Mouse (Mus musculus) midbrain, embryonic 16.5 days (tissue): ENCODE measurements around the gene Slc6a17. TPM values are rescaled to one million over a fixed set of nuclear protein-coding genes. Genes with fewer than 3 reads are reported as not detected.
A peak's percentile ranks its signal among the peaks of the same experiment; 100 is the strongest.

ENCODE experiments used
- ATAC-seq: fragments of 200-750 bp; cut with Nextera tagmentation; 2 replicates; pipeline ENCODE4 v1.8.0; 2017; ENCODE audit warnings: moderate TSS enrichment
- H3K27ac ChIP-seq: fragments of 300-500 bp; sonication (generic); 2 replicates; pipeline ENCODE4 v1.5.1; 2014; ENCODE audit warnings: mild to moderate bottlenecking, low read length, mixed read lengths
- H3K27me3 ChIP-seq: fragments of 300-500 bp; sonication (generic); 2 replicates; pipeline ENCODE4 v1.6.1; 2014; ENCODE audit warnings: low read depth, low read length, mixed read lengths; ENCODE audit not compliant: control insufficient read depth, insufficient read depth
- H3K36me3 ChIP-seq: fragments of 300-500 bp; sonication (generic); 2 replicates; pipeline ENCODE4 v1.6.1; 2014; ENCODE audit warnings: mild to moderate bottlenecking, low read length, moderate library complexity, mixed read lengths; ENCODE audit not compliant: control insufficient read depth, insufficient read depth
- H3K4me1 ChIP-seq: fragments of 300-500 bp; sonication (generic); 2 replicates; pipeline ENCODE4 v1.6.1; 2014; ENCODE audit warnings: mild to moderate bottlenecking, low read length, mixed read lengths; ENCODE audit not compliant: control insufficient read depth, insufficient read depth
- H3K4me2 ChIP-seq: fragments of 300-500 bp; sonication (generic); 2 replicates; pipeline ENCODE4 v1.6.1; 2014; ENCODE audit warnings: mild to moderate bottlenecking, low read length, mixed read lengths
- H3K4me3 ChIP-seq: fragments of 300-500 bp; sonication (generic); 2 replicates; pipeline ENCODE4 v1.5.1; 2014; ENCODE audit warnings: low read depth, mild to moderate bottlenecking, low read length, moderate library complexity, mixed read lengths
- H3K9ac ChIP-seq: fragments of 300-500 bp; sonication (generic); 2 replicates; pipeline ENCODE4 v1.6.1; 2014; ENCODE audit warnings: low read depth, low read length, mixed read lengths
- H3K9me3 ChIP-seq: fragments of 300-500 bp; sonication (generic); replicated peaks from 2 replicates; pipeline ENCODE4 v1.6.1; 2014; ENCODE audit warnings: mild to moderate bottlenecking, low read length, mixed read lengths; ENCODE audit not compliant: control insufficient read depth, poor library complexity, severe bottlenecking
- WGBS: fragments of 180-500 bp; shearing (Covaris S2); extraction: QIAGEN DNeasy Blood & Tissue Kit; methylation state at CpG from one replicate; pipeline ENCODE4 v1.1.7; 2014; 5-methylcytosine and 5-hydroxymethylcytosine counted together
- polyA plus RNA-seq: library from polyadenylated mRNA; unstranded; fragments of >200 nt; fragmentation: Nextera tagmentation; extraction: Ambion mirVana; gene quantifications from 2 replicates; pipeline ENCODE4 v1.2.1, GENCODE M21; 2015

The Slc6a17 gene
- polyA plus RNA-seq, 1 experiment from 2014 or later = 23.3 TPM

DNA sequence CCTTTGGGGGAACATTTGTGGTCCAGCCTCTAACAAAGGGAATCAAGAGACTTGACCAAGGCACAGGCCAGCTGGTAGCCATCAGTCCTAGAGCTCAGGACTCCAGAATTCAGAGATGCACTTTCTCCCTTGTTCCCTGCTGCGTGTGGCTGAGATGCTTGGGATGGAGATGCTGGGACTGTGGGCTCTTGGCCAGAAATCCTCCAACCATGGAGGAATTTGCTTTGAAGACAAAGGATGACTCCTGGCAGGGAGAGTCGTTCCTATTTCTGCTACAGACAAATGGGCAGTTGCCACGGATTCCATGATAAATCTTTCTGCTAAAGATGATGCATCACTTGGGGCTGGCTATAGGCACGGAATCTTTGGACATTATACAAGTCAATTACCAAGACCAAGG lies 15.7 kb upstream of the Slc6a17 start:
- Histone ChIP-seq H3K36me3 (no peaks in the 10 kb centered on the region), H3K4me3 (no peak overlapping the region), H3K4me2 (no peak overlapping the region), H3K4me1 (peaks cover 32% of the 10 kb centered on the region), H3K27me3 (no peaks in the 10 kb centered on the region), H3K9ac (no peak overlapping the region), H3K27ac (no peak overlapping the region), H3K9me3 (no peaks in the 10 kb centered on the region)
- WGBS = 56% methylated on average over 4 of the region's 4 CpGs
- ATAC-seq = no peak

- Histone ChIP-seq H3K4me1 (peaks cover 26% of the 10 kb centered on the region), H3K27me3 (no peaks in the 10 kb centered on the region), H3K36me3 (no peaks in the 10 kb centered on the region), H3K27ac (peak overlapping the region; percentile 62), H3K4me2 (no peak overlapping the region), H3K4me3 (no peak overlapping the region), H3K9ac (no peak overlapping the region), H3K9me3 (no peaks in the 10 kb centered on the region)
- WGBS = 84% methylated on average over 5 of the region's 5 CpGs
- ATAC-seq = no peak
These were observed 12.8 kb upstream of the Slc6a17 start for GRCm38 (mm10) chr3:107530581-107530980.

DNA sequence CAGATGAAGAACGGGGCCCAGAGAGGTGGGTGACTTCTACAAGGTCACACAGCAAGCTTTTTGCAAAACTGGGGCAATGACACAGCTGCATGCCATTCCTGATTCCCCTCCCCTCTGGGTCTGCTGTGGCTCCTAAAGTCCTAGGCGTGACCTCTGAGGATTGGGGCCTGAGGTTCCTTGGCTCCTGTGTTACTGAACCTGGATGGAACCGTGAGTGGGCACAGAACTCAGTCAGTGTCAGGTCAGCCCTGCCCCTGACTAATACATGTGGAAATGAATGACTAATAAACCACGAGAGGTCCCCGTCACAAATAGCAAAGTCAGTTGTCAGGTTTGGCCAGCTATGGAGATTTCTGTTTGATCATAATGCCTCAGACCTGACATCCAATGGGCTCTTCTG lies 11.4 kb upstream of the Slc6a17 start:
- Histone ChIP-seq H3K4me3 (no peak overlapping the region), H3K9me3 (no peaks in the 10 kb centered on the region), H3K4me1 (peaks cover 26% of the 10 kb centered on the region), H3K9ac (peak overlapping the region; percentile 38; the same call in 1 of the 2 replicates), H3K36me3 (no peaks in the 10 kb centered on the region), H3K27me3 (no peaks in the 10 kb centered on the region), H3K27ac (peak overlapping the region; percentile 96), H3K4me2 (peak overlapping the region; percentile 59)
- WGBS = 58% methylated on average over 5 of the region's 5 CpGs
- ATAC-seq = peak; percentile 49

GRCm38 (mm10) chr3:107528401-107529118 lies 10.7 kb upstream of the Slc6a17 start:
- Histone ChIP-seq H3K9ac (peak overlapping the region; percentile 52; the same call in 1 of the 2 replicates), H3K27ac (peak overlapping the region; percentile 96), H3K4me3 (peak overlapping the region; percentile 18; the same call in 1 of the 2 replicates)

GRCm38 (mm10) chr3:107524547-107524946 lies 6.7 kb upstream of the Slc6a17 start:
- 38% methylated on average over 6 of the region's 6 CpGs for WGBS
- Histone ChIP-seq H3K36me3 (no peaks in the 10 kb centered on the region), H3K4me1 (peaks cover 23% of the 10 kb centered on the region), H3K9me3 (no peaks in the 10 kb centered on the region), H3K4me2 (no peak overlapping the region), H3K27ac (no peak overlapping the region), H3K9ac (no peak overlapping the region), H3K27me3 (no peaks in the 10 kb centered on the region), H3K4me3 (no peak overlapping the region)
- ATAC-seq = no peak

More at GRCm38 (mm10) chr3:107528401-107529118, 10.7 kb upstream of the Slc6a17 start:
- peak overlapping the region; percentile 59 for H3K4me2 ChIP-seq
- H3K4me1 ChIP-seq = peaks cover 26% of the 10 kb centered on the region
- no peaks in the 10 kb centered on the region for H3K27me3 ChIP-seq
- H3K9me3 ChIP-seq = no peaks in the 10 kb centered on the region
- H3K36me3 ChIP-seq = no peaks in the 10 kb centered on the region
- WGBS = 1% methylated on average over 9 of the region's 9 CpGs
- peak; percentile 96 for ATAC-seq

DNA sequence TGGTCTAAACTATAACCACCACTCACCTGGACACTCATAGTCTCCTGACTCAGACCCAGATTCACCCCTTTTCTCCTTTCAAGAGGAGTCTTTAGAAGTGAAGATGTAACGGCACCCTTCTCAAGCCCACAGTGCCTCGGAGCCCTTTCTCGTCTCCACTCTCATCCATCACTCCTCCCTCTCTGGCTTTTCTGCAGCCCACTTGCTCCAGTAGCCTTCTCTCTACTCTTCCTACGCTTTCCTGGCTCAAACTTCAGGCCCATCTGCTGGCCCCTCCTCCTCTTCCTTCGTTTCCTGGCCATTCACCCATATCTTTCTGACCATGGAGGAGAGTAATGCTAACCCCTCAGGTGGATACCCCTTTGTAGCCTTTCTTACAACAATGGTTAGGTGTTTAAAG lies 3.1 kb upstream of the Slc6a17 start:
- Histone ChIP-seq H3K4me3 (no peak overlapping the region), H3K36me3 (no peaks in the 10 kb centered on the region), H3K27me3 (no peaks in the 10 kb centered on the region), H3K4me1 (peaks cover 11% of the 10 kb centered on the region), H3K9ac (no peak overlapping the region), H3K4me2 (no peak overlapping the region), H3K27ac (no peak overlapping the region), H3K9me3 (no peaks in the 10 kb centered on the region)
- WGBS = 82% methylated on average over 5 of the region's 5 CpGs
- no peak for ATAC-seq

DNA sequence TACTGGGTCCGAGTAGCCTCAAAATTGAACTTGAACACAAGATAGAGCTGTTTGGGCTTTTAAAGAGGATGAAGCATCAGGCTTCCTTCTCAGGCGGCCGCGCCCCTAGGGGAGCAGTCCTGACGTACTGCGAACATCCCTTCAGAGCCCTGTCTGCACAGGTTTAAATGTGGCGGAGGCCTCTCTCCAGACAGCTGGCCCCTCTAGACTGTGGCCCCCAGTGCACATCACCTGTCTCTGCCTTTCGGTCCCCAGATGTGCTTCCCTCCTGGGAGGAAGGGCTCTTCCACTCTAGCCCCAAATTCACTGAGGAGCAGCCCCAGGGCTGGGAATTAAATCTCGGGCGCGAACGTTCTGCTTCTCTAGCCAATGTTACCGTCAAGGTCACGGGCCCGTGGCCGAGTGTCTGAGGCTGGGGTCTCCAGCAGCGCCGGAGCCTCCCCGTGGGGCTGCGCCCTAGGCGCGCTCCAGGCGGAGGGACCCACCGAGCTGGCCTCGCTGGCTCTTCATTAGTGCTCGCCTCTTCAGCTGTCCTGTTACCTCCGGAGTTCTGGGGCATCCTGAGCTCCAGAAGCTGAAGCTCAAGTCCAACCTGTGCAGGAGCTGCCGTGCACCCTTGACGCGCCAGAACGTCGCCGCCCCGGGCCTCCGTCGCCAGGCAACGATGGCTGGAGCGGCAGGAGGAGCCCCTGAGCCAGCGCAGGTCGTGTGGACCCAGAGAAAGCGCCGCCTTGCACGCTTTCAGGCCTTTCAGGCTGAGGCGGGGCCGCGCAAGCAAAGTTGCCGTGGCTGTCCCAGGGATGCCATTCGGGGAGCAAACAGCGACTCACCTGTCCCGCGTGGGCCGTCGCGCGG lies 815 bp downstream of the Slc6a17 start:
- H3K27me3 ChIP-seq = no peaks in the 10 kb centered on the region
- H3K9me3 ChIP-seq = no peaks in the 10 kb centered on the region
- peak overlapping the region; percentile 74 for H3K4me3 ChIP-seq
- ATAC-seq = peak; percentile 87
- H3K4me2 ChIP-seq = peak overlapping the region; percentile 86
- H3K36me3 ChIP-seq = no peaks in the 10 kb centered on the region
- H3K27ac ChIP-seq = peak overlapping the region; percentile 91
- 3% methylated on average over 55 of the region's 55 CpGs for WGBS
- peak overlapping the region; percentile 82 for H3K9ac ChIP-seq
- peaks cover 16% of the 10 kb centered on the region for H3K4me1 ChIP-seq

- no peak overlapping the region for H3K27ac ChIP-seq
- H3K4me1 ChIP-seq = peaks cover 16% of the 10 kb centered on the region
- no peak overlapping the region for H3K9ac ChIP-seq
- H3K4me3 ChIP-seq = no peak overlapping the region
- 73% methylated on average over 4 of the region's 4 CpGs for WGBS
- no peak for ATAC-seq
- H3K4me2 ChIP-seq = peak overlapping the region; percentile 86
- H3K36me3 ChIP-seq = no peaks in the 10 kb centered on the region
- H3K27me3 ChIP-seq = no peaks in the 10 kb centered on the region
- H3K9me3 ChIP-seq = no peaks in the 10 kb centered on the region
These were observed 1.8 kb downstream of the Slc6a17 start for GRCm38 (mm10) chr3:107515989-107516388.

DNA sequence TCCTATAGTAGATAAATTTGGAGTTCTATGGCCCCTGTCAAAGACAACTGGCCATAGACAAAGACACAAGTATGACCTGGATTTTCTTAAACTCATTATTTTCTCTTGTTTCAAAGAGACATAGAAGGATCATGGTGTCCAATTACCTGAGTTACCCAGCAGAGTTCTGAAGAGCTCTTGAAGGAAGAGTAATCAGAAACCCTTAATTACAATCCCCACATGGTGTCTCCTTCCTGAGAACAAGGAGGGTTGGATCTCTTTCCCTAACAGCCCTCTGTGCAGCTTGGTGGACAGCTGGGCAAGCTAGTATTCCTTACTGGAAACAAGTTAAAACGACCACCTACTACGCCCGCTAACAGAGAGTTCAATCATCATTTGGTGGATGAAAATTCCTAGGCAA lies 6.4 kb downstream of the Slc6a17 start:
- H3K27me3 ChIP-seq = no peaks in the 10 kb centered on the region
- ATAC-seq = no peak
- no peak overlapping the region for H3K9ac ChIP-seq
- no peak overlapping the region for H3K4me2 ChIP-seq
- peaks cover 9% of the 10 kb centered on the region; the same call in 1 of the 2 replicates for H3K4me1 ChIP-seq
- no peak overlapping the region for H3K27ac ChIP-seq
- H3K4me3 ChIP-seq = no peak overlapping the region
- no peaks in the 10 kb centered on the region for H3K36me3 ChIP-seq
- no peaks in the 10 kb centered on the region for H3K9me3 ChIP-seq
- 81% methylated on average over 3 of the region's 3 CpGs for WGBS
